Mouse (Mus musculus) kidney, adult 8-10 months (tissue): ENCODE results near the gene Azin2.
A peak's percentile ranks its signal among the peaks of the same experiment; 100 is the strongest.

ENCODE experiments used
- DNase-seq, 2 experiments: peaks; one replicate each; pipeline ENCODE4 v3.0.0; 2022

Gene Azin2

DNA sequence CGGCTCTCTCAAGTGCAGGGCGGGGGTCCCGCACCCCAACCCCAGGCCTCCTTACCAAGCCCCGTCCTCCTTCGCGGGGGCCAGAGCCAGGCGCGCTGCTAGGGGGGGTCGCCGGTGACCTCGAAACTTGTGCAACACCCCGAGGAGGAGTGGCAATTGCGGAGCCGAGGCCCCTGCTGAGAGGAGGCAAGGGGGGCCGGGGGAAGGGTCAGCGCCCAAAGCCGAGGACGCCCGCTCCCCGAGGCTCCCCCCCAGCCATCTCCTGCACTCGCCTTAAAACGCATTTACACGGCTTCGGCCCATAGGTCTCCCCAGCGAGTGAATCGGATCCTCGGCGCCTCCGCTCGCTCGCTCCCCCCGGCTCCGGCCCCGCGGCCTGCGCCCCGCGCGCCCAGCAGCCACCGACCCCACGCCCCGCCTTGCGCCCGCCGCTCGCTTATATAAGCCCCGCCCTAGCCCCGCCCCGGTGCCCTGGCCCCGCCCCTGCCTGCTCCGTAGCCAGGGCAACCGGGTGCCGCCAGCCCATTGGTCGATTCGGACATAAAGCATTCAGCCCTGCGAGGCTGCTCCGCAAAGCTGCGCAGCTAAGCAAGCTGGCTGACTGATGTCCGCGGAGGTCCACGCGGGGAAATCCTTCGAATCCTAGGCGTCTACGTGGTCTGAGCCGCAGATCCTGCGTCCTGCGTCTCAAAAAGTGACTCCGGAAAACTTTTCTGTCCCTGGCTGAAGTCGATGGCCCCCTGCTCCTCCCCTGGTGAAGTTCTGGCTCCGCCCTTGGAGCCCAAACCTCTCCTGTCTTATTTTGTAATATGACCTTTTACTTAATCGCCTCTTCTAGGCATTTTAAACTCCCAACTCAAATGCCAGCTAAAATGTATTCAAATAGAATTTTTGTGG, at the start of gene Azin2:
Gene Azin2 (minus strand): TSS at position 414 of the 897 bp plus-strand sequence.
- peak; percentile 88 to 90 for DNase-seq

DNA sequence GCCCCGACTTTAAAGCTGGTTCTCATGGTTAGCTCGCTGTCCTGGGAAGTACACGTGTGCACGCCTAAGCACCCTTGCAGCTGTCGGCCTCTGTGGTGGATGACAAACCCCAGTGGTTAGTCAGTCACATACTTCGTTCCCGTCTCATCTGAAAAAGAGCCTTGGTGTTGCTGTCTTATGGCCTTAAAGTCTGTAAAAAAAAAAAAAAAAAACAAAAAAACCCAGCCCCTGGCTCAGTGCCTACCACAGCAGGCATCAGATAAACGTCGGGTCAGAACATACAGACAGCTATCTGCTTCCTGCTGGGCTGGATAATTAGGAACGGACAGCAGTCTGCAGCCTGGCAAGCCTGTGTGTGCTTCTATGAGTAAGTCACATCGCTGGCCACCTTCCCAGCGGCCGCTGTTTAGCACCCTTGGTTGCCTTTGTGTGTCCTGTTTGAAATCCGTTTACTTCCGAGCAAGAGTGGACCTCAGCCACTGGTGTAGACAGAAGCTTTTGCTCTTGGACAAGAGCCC, 49.4 kb upstream of the Azin2 start:
- DNase-seq = no peak

DNA sequence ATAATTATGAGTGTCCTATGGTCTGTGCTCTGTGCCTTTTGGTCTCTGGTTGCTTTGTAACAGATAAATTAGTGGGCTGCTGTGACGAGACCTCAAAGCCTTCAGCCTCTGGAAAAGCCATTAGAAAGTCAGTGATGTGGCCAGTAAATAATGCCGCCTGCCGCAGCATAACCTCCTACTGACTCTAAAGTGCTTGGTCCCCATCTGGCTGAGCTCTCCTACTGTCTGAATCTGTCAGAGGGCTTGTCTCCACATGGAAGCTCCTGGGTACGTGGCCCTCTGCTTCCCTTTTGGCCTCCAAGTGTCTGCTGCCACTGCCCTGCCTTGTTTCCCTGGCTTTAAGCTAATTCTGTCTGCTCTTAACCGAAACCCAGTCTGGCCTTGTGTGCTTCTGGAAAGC, 47.3 kb upstream of the Azin2 start:
- no peak for DNase-seq

DNA sequence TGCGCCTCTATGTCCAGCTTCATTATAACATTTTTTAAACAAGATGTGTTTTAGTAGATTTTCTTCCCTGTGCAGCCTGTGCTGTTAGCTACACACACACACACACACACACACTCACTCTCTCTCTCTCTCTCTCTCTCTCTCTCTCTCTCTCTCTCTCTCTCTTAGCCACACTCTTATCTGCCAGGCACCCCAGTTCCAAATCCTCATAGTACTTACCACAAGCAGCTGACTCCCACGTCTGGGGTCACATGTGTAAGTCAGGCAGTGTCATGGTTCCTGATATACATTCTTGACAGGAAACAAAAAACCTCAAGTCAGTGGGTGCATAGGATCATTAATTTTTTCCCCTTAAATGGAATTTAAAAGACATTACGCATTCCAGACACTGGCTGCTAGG, 46.4 kb upstream of the Azin2 start:
- no peak for DNase-seq

DNA sequence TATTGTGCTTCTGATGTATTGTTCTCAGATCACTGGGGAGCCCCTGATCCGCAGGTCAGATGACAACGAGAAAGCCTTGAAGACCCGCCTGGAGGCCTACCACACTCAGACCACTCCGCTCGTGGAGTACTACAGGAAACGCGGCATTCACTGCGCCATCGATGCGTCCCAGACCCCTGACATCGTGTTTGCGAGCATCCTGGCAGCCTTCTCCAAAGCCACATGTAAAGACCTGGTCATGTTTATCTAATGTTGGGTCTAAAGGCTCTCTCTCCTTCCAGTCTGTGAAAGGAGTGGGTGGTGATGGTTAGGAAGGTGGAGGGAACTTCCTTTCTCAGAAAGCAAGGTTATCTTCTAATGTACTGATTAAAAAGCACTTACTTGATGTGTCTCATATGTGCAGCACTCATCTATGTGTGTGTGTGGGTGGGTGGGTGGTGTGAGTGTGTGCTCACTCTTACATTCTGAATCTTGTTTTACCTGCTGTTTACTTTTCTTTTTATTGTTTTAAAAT, 45.8 kb upstream of the Azin2 start:
- no peak for DNase-seq

DNA sequence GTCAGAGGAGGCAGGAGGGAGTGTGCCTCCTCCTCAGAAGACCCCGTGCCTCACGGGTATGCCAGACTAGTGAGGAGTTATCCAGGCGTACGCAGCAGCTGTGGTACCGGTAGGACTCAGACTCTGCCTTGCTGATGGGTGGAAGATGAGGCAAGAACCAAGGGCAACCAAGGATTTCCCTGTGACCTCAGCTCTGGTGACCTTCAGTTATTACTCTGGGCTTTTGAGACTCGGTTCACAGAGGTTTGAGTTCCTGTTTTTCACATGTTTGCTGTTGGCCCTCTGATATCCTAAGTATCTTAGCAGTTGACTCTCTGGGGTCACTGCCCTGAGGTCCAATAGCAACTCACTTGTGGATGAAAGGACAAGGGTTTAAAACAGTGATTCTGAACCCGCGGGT, 41.5 kb upstream of the Azin2 start:
- DNase-seq = no peak

DNA sequence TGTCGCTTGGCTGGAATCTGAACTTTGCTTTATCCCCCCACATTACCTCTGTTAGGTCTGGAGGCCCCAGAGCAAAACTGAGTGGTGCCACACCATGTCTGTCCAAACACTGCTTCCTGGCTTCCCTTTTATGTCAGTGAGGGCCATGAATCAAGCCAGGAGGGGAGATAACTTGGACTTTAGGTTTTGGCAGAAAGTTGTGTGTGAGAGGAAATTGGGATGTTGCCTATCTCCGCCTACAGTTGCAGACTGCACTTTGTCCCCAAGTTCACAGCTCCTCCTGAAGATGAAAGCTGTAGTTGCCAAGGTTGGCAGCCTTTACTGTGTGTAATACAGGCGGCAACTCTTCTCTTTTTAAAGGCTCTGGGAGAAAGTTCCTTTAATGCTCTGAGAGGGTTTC, 38.5 kb upstream of the Azin2 start:
- DNase-seq = peak; percentile 80 to 88

DNA sequence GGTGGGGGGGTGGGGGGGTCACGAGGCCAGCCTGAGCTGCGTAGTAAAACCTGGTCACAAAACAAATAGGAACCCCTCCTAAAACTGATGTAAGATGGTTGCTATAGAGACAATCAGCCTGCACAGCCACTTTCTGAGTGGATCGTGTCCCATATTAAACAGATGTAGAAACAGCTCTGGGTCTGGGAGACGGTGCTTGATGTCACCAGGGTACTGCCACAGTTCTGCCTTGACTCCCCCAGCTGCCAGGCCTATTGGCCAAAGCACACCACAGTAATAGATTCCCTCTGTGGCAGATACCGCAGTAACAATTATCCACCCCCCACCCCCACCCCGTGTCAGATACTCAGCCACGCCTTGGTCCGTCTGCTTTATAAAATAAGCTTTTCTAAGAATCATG, 36.2 kb upstream of the Azin2 start:
- DNase-seq = no peak

DNA sequence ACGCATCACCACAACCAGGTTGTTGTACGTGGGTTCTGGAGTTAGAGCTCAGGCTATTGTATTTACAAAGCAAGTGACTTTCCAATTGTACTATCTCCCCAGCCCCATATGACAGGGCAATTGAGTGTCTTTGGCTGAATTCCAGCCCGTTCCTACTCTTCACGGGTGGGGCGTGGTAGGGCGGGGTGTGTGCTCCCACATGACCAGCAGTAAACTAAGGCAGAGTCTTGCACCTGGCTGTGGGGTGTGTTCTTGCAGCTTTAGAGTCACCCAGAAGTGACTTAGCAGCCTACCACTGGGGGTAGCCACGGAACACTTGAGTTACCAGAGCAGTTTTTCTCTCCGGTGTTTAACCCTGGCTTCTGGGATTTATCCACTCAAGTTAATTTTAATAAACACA, 35.0 kb upstream of the Azin2 start:
- no peak for DNase-seq

DNA sequence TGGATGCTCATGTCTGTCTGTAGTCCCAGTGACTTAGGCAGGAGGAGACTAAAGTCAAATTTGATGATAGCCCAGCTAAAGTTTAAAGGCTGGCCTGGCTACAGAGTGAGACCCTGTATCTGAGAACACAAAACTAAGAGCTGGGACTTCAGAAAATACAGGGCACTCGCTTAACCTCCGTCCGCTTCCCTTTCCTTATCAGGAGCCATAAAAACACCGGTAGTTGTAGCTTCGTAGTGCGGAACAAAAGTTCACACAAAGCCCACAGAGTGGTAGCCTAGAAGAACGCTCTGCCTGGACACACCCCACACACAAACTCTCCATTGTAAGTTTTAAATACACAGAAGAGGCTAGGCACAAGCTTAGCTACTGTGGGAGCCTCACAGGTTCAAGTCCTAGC, 33.0 kb upstream of the Azin2 start:
- DNase-seq = no peak

DNA sequence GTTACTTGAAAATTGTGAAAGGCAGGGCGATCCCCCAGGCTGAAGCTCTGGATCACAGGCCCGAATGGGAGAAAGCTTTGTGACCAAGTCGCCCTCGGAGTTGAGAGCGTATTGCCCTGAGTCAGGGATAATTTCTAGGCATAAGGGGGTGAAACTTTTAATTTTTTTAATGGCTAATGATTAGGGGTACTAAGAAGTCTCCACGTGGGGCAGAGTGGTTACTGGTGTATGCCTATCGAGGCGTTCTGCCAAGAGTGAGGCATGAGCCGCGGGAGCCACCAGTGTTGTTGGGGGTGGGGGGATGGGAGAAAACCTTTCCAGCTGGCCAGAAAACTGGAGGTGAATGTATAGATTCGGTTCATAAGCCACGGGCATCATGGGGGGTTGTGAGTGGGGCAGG, 31.4 kb upstream of the Azin2 start:
- no peak for DNase-seq

DNA sequence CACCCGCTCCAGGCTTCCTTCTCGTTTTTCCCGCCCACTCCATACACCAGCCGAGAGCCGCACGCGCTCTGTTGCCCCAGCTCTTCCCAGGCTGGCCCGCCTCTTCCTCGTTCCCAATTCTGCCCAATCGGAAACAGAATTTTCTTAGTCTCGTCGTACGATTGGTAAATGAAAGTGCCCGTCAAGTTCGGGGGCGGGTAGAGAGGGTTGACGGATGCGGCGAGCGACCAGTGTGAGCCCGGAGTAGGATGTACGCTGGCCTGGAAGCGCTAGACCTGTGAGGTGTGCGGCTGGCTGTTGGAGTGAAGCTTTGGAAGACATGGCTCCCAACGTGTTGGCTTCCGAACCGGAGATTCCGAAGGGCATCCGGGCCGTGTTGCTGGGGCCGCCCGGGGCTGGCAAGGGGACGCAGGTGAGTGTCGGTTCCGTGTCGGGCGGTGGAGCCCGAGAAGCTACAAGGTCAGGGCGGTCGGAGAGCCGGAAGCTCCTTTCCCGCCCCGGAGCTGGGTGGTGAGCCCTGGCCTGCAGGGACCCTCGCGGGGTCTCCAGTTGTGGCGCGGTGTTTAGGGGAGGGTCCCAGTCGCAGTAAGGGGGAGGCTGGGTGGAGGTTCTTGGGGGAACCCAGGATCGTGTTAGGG, 30.9 kb upstream of the Azin2 start:
- DNase-seq = peak; percentile 96 to 97

DNA sequence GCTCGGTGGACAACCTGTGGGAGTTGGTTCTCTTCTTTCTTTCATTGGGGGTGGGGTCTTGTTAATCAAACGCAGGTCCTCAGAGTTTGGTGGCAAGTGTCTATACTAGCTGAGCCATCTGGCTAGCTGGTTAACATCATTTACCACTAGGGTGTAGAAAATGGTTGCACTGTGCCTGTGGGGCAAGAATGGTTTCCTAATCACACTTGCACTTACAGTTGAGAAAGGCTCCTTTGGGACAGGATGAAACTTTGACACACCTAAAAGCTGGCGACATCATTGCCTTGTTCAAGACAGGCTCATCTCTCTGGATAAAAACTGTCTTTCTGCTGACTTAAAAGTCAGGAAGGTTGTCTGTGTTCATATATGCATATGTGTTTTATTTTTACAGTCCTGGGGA, 29.9 kb upstream of the Azin2 start:
- no peak for DNase-seq

DNA sequence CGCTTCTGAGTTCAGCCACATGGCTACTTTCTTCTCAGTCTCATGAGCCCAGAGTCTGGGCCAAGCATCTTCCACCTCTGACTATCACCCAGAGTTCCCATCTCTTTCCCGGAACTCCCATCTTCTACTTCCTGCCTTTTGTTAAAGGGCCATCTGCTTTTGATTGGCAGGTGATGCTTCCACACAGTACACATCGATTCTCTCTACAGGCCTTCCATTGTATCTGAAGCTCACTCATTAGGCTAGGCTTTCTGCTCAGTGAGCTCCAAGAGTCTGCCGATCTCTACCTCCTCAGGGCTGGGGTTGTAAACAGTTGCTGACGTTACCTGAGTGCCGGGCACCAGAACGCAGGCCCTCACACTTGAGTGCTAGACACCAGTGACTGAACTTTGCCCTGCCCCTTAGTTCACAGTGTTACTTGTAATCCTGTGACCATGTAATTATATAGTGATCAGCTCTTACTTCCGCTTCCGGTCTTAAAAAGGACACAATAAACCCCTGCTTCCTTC, 29.3 kb upstream of the Azin2 start, which contains the start of gene Ak2:
Gene Ak2 (plus strand): TSS at position 459 of the 509 bp plus-strand sequence.
- DNase-seq = no peak

DNA sequence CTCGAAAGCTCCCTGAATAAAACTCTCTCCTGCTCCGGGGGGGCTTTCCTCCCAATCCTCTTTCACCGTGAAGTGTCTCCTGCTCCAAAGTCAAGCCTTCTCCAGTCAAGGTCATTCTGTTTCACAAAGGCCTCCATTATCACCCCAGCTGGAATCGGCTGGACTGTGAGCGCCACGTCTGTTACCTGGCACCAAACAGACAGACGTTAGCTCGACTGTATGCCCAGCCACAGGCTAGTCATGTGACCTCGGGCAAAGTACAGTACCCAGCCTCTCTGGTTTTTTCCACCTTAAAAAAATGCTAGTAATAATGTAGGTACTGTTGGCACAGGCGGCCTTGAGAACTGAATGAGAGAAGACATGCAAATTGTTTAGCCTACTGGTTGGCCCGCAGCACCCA, 27.4 kb upstream of the Azin2 start:
- peak; percentile 87 to 89 for DNase-seq

DNA sequence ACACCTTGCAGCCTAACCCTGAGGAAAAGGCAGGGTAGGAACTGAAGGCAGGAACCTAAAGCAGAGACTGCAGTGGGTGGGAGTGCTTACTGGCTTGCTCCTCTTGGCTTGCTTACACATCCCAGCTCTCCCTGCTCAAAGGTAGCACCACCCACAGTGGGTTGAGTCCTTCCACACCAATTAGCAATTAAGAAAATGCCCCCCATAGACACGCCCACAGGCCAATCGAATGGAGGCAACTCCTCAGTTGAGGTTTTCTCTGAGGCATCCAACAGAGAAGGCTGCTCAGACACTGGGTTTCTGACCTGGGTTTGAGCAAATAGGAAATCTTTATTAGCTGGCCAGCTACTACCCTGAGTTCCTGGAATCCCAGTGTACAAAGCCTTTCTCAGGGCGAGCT, 26.7 kb upstream of the Azin2 start:
- DNase-seq = peak; percentile 56 to 73

DNA sequence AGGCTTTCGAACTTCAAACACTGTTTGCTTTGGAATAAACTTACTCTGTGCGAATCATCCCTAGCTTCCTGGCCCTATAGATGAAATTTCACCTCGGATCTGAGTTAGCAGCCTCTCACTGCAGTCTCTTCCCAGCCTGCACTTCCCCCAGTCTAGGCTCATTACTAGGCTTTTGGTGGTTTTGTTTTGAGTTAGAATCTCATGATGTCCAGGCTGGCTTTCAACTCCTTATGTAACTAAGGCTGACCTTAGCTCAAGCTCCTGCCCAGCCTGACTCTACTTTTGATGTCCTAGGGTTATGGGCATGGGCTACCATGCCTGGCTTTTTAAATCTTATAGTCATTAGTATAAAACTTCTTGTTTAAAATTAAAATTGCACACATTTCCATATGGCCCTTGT, 22.4 kb upstream of the Azin2 start:
- DNase-seq = peak; percentile 52 to 73

DNA sequence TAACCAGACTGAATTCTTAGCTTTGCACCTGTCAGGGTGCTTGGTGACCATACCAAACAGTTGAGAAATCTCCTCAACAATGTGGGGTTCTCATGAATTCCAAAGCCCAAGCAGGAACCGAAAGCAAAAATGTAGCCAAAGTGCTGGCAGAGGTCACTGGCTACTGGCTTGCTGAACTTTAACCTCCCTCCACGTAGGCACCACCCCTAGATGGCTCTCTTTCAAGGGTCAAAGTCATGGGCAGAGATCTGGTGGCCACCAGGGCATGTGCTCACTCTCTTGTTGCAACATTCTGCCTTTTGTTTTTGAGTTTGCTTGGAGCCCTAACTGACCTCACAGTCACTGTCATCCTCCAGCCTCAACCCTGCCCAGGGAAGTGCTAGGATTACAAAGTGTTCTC, 21.4 kb upstream of the Azin2 start:
- DNase-seq = peak; percentile 86 to 89

DNA sequence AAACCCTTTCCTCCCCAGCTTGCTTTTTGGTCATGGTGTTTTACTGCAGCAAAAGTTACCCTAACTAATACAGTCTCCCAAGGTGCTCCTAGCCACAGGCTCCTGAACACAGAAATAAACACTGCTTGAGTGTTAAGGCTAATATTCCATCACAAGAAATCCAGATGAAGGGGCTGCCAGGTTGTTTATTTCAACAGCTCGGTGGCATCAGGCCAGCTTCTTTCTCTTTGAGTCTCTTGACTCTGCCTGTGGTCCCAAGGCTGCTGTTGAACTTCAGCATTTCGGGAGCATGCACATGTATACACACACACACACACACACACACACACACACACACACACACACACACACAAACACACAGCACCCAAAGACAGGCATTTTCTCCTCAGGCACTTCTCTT, 20.9 kb upstream of the Azin2 start:
- peak in 1 of 2 experiments; percentile 50 for DNase-seq

DNA sequence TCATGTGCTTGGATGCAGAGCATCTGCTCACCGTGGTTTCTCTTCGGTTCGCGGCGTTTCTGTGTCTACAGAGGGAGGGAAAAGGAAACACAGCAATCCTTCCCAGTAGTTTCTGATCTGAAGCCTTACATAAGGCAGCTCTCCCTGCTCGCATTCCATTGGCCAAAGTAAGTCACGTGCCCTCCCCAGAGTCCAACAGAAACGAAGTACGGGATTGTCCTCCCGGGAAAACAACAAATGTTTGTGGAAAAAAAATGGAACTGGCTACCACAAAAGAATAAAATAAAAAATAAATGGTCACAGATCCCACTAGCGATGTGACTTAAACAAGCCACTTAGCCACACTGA, 19.6 kb upstream of the Azin2 start:
- peak in 1 of 2 experiments; percentile 37 for DNase-seq

DNA sequence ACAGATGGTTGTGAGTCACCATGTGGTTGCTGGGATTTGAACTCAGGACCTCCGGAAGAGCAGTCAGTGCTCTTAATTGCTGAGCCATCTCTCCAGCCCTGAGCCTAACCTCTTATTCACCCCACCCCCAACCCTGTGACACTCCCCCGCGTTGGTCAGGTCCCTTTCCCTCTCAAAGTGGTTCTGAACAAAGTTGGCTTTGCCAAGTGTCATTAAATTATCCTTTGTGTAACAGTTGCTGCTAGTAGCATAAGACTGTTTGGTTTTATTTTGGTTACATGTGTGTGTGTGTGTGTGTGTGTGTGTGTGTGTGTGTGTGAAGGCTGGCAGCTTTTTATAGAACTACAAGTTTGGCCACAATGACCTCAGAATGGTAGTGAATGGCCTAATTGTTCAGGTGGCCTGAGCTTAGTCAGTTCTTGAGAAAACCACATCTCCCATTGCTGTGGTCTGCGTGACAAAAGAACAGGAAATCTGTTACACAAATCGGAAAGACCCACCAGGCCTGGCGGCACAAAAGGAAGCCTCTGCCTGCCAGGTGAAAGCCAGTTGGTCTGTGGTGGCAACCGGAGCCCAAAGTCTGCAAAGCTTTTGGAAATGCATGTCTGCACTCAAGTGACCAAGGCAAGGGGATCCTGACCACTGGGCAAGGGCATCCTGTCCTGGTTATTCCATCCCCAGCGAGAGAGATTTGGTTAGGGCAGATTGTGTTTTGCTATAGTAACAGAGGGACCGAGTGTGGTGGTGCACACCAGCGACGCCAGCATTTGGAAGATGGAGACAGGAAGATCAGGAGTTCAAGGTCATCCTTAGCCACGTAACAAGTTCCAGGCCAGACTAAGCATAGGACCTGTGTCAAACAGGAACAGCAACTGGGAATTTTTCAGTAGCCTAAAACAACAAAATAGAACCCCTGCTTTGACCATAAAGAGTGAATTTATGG, 18.9 kb upstream of the Azin2 start:
- DNase-seq = no peak

DNA sequence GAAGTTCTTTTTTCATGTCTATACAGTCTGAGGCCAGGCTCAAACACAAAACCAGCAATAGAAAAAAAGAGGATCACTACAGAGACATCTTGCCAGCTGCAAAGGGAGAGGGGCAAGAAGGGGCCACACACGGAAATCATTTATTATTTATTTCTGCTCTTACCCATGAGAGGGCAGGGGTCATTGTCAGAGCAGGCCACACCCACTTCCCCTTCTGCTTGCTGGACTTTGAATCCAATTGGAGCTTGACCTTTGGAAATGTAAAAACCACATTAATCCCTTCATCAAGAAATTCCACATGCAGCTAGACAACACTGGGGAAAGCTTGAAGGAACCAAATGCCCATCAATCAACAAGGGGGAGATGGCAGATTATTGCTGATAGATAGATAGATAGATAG, 16.4 kb upstream of the Azin2 start:
- peak; percentile 72 to 73 for DNase-seq

DNA sequence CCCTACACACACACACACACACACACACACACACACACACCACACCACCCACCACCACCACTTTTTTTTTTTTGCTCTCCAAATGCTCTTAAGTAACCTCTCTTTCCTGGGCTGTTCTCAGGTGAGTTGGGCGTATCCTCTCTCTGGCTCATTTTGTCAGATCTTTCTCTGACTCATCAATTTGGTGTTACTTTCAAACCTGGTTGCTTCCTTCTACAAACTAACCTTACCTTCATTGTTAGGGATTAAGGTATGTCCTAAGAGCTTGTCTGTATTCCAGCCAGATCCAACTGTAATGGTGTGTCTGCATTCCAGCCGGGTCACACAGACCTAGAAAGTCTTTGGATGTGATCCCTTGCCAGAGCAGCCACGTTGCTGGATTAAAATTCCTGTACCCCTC, 15.0 kb upstream of the Azin2 start:
- DNase-seq = no peak
